Mouse (Mus musculus) lung, embryonic 14.5 days (tissue): ENCODE results near the gene Mat2a. TPM values are rescaled to one million over a fixed set of nuclear protein-coding genes. Genes with fewer than 3 reads are reported as not detected.

ENCODE experiments used
- ATAC-seq: fragments of 200-750 bp; cut with Nextera tagmentation; 2 replicates; pipeline ENCODE4 v1.8.0; 2017; ENCODE audit warnings: mild to moderate bottlenecking, moderate TSS enrichment, moderate library complexity; ENCODE audit not compliant: insufficient read depth
- DNase-seq: peaks from one replicate; pipeline ENCODE4 v3.0.0-alpha.2; 2015
- H3K27ac ChIP-seq: fragments of 300-500 bp; sonication (generic); 2 replicates; pipeline ENCODE4 v1.5.1; 2014; ENCODE audit warnings: low read depth, mild to moderate bottlenecking, moderate library complexity
- H3K27me3 ChIP-seq: fragments of 300-500 bp; sonication (generic); 2 replicates; pipeline ENCODE4 v1.6.1; 2014; ENCODE audit warnings: low read length, control low read depth; ENCODE audit not compliant: insufficient read depth
- H3K36me3 ChIP-seq: fragments of 300-500 bp; sonication (generic); 2 replicates; pipeline ENCODE4 v1.6.1; 2014; ENCODE audit warnings: control low read depth; ENCODE audit not compliant: insufficient read depth
- H3K4me1 ChIP-seq: fragments of 300-500 bp; sonication (generic); 2 replicates; pipeline ENCODE4 v1.6.1; 2014; ENCODE audit warnings: antibody characterized with exemption, control low read depth; ENCODE audit not compliant: insufficient read depth
- H3K4me2 ChIP-seq: fragments of 300-500 bp; sonication (generic); 2 replicates; pipeline ENCODE4 v1.6.1; 2014; ENCODE audit warnings: mild to moderate bottlenecking
- H3K4me3 ChIP-seq: fragments of 300-500 bp; sonication (generic); 2 replicates; pipeline ENCODE4 v1.5.1; 2014; ENCODE audit warnings: low read depth, low read length
- H3K9ac ChIP-seq: fragments of 300-500 bp; sonication (generic); 2 replicates; pipeline ENCODE4 v1.6.1; 2014
- H3K9me3 ChIP-seq: fragments of 300-500 bp; sonication (generic); 2 replicates; pipeline ENCODE4 v1.6.1; 2016; ENCODE audit warnings: low read depth, low read length, control low read depth
- CTCF ChIP-seq: IDR thresholded peaks from 2 replicates; pipeline ENCODE4 v1.5.1; 2016; ENCODE audit warnings: antibody characterized with exemption, low read depth
- WGBS: fragments of 180-500 bp; shearing (Covaris S2); extraction: QIAGEN DNeasy Blood & Tissue Kit; methylation state at CpG from one replicate; pipeline ENCODE4 v1.1.7; 2014; 5-methylcytosine and 5-hydroxymethylcytosine counted together
- polyA plus RNA-seq: library from polyadenylated mRNA; unstranded; fragments of >200 nt; fragmentation: Nextera tagmentation; extraction: Ambion mirVana; gene quantifications from 2 replicates; pipeline ENCODE4 v1.2.1, GENCODE M21; 2014

The Mat2a gene
- polyA plus RNA-seq, 1 experiment from 2014 or later: 402 TPM

- no peak for TF ChIP-seq CTCF
- no peak overlapping the region for H3K27ac ChIP-seq
- H3K36me3 ChIP-seq: peaks cover 30% of the 10 kb centered on the region
- DNase-seq (no peak), ATAC-seq (no peak)
- peak overlapping the region; percentile 68 for H3K4me3 ChIP-seq
- H3K9ac ChIP-seq: peak overlapping the region; percentile 77
- peak overlapping the region; percentile 86 for H3K4me2 ChIP-seq
- H3K27me3 ChIP-seq: no peaks in the 10 kb centered on the region
- no peaks in the 10 kb centered on the region for H3K9me3 ChIP-seq
- 79% methylated on average over 5 of the region's 5 CpGs for WGBS
- H3K4me1 ChIP-seq: peaks cover 7% of the 10 kb centered on the region; the same call in 1 of the 2 replicates
Measured at GRCm38 (mm10) chr6:72415181-72415580, 24.2 kb downstream of the Mat2a start.

GRCm38 (mm10) chr6:72414076-72414756 lies 25.1 kb downstream of the Mat2a start, which contains the start of gene Ggcx:
Gene Ggcx, plus strand, starts transcription at chr6:72414308.
- Histone ChIP-seq H3K9ac (peak within 1 kb of the TSS; percentile 77), H3K27ac (peak within 1 kb of the TSS; percentile 21; the same call in 1 of the 2 replicates), H3K36me3 (peaks cover 21% of the 10 kb centered on the region), H3K9me3 (no peaks in the 10 kb centered on the region), H3K4me2 (peak within 1 kb of the TSS; percentile 86), H3K27me3 (no peaks in the 10 kb centered on the region), H3K4me3 (peak within 1 kb of the TSS; percentile 68), H3K4me1 (peaks cover 7% of the 10 kb centered on the region; the same call in 1 of the 2 replicates)
- WGBS: 1% methylated on average over 33 of the region's 33 CpGs
- DNase-seq: peak; percentile 99
- no peak for TF ChIP-seq CTCF
- ATAC-seq: peak; percentile 95

GRCm38 (mm10) chr6:72410518-72410917 lies 28.8 kb downstream of the Mat2a start:
- Histone ChIP-seq H3K27ac (no peak overlapping the region), H3K27me3 (no peaks in the 10 kb centered on the region), H3K4me2 (no peak overlapping the region), H3K9me3 (no peaks in the 10 kb centered on the region), H3K4me3 (no peak overlapping the region), H3K9ac (no peak overlapping the region), H3K36me3 (no peaks in the 10 kb centered on the region), H3K4me1 (peaks cover 7% of the 10 kb centered on the region; the same call in 1 of the 2 replicates)
- no peak for DNase-seq
- no peak for ATAC-seq
- TF ChIP-seq CTCF: no peak
- 80% methylated on average over 7 of the region's 7 CpGs for WGBS

GRCm38 (mm10) chr6:72410003-72410402 lies 29.4 kb downstream of the Mat2a start:
- Histone ChIP-seq H3K4me1 (peaks cover 3% of the 10 kb centered on the region; the same call in 1 of the 2 replicates), H3K9me3 (no peaks in the 10 kb centered on the region), H3K9ac (no peak overlapping the region), H3K27me3 (no peaks in the 10 kb centered on the region), H3K36me3 (no peaks in the 10 kb centered on the region), H3K4me2 (no peak overlapping the region), H3K27ac (no peak overlapping the region), H3K4me3 (no peak overlapping the region)
- WGBS: 38% methylated on average over 1 of the region's 1 CpGs
- TF ChIP-seq CTCF: no peak
- ATAC-seq (no peak), DNase-seq (no peak)

GRCm38 (mm10) chr6:72409567-72409966 lies 29.8 kb downstream of the Mat2a start:
- 11% methylated on average over 3 of the region's 3 CpGs for WGBS
- TF ChIP-seq CTCF: peak; percentile 73
- no peak overlapping the region for H3K4me2 ChIP-seq
- H3K4me3 ChIP-seq: no peak overlapping the region
- DNase-seq: peak; percentile 89
- H3K27me3 ChIP-seq: no peaks in the 10 kb centered on the region
- no peaks in the 10 kb centered on the region for H3K4me1 ChIP-seq
- no peak for ATAC-seq
- no peak overlapping the region for H3K9ac ChIP-seq
- no peaks in the 10 kb centered on the region for H3K9me3 ChIP-seq
- H3K36me3 ChIP-seq: no peaks in the 10 kb centered on the region
- no peak overlapping the region for H3K27ac ChIP-seq

- Histone ChIP-seq H3K4me1 (no peaks in the 10 kb centered on the region), H3K4me3 (no peak overlapping the region), H3K36me3 (no peaks in the 10 kb centered on the region), H3K9ac (no peak overlapping the region), H3K27me3 (no peaks in the 10 kb centered on the region), H3K9me3 (no peaks in the 10 kb centered on the region), H3K4me2 (no peak overlapping the region), H3K27ac (no peak overlapping the region)
- peak; percentile 98 for TF ChIP-seq CTCF
- WGBS: 4% methylated on average over 5 of the region's 5 CpGs
- ATAC-seq (peak; percentile 67; the same call in 1 of the 2 replicates), DNase-seq (peak; percentile 97)
Measured at GRCm38 (mm10) chr6:72407119-72407518, 32.2 kb downstream of the Mat2a start.

GRCm38 (mm10) chr6:72405356-72405755 lies 34.0 kb downstream of the Mat2a start:
- WGBS: 75% methylated on average over 7 of the region's 7 CpGs
- no peak overlapping the region for H3K9ac ChIP-seq
- ATAC-seq (no peak), DNase-seq (no peak)
- no peak for TF ChIP-seq CTCF
- H3K4me2 ChIP-seq: no peak overlapping the region
- H3K27me3 ChIP-seq: no peaks in the 10 kb centered on the region
- no peaks in the 10 kb centered on the region for H3K9me3 ChIP-seq
- no peak overlapping the region for H3K4me3 ChIP-seq
- H3K27ac ChIP-seq: no peak overlapping the region
- no peaks in the 10 kb centered on the region for H3K36me3 ChIP-seq
- H3K4me1 ChIP-seq: no peaks in the 10 kb centered on the region
